Mouse (Mus musculus) mouse trophoblast stem cell (cell line): ENCODE data around the gene Gabrb2.

Experiments
- in situ Hi-C, 2 experiments: fragments of 300-500 bp; cut with MseI, MboI; formaldehyde crosslinking; loops; 2 replicates in 1 of 2; 3 replicates in 1 of 2; pipeline ENCODE4 v1.15.1; 2025

Gene Gabrb2

DNA sequence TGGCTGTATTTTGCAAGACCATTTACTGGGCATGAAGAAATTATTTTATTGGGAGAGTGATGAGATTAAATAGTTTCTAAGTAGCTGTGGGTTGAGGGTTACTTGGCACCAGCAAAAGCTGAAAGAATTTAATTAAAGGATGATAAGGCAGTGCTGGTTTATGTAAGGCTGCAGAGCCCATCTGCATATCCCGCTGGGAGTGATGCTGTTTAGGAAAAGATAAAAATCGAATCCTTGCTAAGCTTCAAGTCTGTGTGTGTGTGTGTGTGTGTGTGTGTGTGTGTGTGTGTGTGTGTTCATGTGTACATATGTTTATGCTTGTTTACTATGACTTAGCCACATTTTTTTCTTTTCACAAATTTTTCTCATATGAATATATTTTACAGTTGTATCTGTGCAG, 113.0 kb downstream of the Gabrb2 start:
- in situ Hi-C loops = no loop called here

DNA sequence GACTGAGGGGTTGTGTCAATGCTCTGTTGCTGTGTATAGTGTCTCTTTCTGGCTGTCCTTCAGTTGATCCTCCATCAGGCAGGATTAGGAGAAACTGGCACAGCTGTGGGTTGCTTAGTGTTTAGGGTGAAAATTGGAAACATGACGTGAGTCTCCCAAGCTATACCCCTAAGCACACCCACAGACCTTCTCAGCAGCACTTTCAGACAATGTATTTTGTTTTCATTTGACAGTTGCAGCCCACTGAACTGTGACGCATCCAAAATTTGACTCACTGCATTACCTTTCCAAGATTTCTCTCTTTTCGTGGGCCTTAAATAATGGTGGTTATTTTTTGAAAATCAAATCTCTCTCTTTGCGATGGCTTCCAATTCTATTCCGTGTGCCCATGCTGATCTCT, 115.7 kb downstream of the Gabrb2 start:
- in situ Hi-C loops = no loop called here

DNA sequence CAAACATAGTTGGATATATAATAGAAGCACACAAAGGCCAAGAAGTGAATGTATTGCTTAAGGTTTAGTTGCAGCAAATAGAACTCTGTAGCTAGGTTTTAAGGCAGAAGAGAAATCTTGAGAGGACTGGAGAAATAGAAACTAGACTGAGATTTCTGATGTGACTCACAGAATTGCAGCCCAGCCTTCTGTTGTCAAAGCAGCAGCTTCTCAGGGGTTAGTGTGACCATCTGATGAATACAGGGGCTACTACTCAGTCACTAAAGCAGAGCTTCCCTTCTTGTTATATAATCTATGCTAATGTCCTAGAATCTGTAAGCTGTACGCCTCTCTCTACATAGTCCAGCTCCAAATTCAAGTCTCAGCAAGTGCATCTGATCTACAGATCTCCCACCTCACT, 116.3 kb downstream of the Gabrb2 start:
- in situ Hi-C loops = no loop called here

DNA sequence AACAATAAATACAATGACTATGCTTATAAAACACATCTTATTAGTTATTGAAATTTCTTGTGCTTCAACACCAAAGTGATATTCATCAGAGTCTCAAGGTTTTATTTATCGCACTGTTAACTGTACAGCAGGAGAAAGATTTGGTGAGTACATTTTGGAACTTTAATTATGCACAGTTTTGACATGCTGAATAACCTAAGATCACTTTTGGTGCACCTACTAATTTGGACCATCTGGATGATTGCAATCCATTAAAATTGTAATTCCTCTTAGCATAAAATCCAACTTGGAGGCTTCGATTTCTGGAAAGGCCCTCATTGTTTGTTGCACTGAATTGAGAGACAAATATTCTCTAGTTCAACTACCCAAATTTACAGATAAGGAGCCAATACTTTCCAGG, 123.3 kb downstream of the Gabrb2 start:
- in situ Hi-C loops = no loop called here

DNA sequence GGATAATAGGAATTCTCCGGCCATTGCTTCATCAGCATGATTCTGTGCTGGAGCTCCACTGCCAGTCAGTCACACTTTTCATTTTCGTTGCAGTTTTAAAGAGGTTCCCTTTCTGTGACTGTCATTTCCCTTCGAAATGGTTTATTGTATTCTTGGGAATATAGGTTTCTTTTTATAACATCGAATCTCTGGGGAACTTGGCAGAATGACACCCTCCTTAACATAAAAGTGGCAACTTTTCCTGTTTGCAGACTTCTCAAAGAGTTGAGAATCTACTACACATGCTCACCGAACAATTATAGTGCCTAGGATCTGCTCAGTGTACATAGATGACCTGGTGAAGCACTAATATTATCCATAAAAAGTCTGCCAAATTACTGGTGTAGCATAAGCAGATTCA, 146.5 kb downstream of the Gabrb2 start:
- in situ Hi-C loops = no loop called here

DNA sequence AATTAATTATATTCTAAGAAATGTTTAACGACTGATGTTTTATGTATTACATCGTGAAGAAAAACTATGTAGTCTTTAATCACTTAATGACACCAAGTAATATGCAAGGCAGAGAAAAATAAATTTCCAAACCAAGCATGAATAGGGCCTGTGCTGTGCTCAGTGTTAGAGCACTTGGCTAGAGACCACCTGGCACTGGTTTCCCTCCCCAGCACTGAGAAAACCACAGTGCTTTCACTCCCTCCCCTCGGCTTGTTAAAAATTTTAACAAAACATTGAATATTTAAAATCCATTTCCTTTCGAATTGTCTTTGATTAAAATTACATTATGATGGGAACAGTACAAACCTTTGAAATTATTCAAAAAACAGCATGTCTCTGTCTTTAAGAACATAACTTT, 151.9 kb downstream of the Gabrb2 start:
- in situ Hi-C loops = no loop called here

DNA sequence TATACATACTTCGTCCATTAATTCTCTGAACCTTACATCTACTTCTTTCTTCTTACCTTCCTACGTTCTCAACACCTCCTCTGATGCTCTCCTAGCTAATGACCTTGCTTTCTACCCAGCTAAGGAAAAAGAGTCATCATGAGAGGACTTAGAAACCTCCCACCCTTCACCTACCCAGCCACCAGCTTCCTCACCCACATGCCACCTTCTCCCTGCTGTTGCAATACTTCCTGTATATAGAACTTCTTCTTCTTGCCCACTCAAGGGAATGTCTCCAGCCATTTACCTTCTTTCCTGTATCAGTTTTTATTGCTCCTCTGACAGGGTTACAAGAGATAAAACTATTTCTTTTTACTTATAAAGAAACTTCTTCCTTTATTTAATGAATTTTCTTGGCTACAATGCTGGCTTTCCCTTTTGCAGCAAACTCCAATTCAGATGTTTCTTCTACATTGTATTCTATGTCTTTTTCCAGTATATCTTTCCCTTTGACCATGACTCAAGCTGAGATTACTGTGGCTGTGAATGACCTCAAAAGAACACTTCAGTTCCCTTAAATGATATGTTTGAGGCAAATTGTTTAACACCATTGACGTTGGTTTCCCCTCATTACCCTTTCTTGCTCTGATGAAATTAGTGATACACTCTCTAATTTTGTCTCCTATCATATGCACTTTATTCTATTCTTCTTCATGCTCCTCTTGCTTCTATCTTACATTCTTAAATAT, 155.8 kb downstream of the Gabrb2 start:
- in situ Hi-C loops = no loop called here

DNA sequence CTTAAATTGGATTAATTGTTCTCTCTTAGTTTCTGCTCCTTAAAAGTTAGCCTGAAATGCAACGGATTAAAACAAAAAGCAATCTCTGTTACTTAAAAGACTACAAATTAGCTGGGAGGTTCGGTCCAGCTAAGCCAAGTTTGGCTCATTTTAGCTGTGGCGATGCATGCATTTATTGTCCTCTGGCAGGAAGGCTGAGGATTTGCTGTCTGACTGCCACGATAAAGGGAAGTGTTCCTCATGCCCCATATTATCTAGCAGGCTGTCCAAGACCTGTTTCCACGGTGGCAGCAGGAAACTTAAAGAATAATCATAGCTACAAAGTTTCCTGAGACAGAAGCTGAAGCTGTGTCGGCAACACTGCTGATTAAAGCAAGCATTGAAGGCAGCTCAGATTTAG, 160.2 kb downstream of the Gabrb2 start:
- in situ Hi-C loops = no loop called here

DNA sequence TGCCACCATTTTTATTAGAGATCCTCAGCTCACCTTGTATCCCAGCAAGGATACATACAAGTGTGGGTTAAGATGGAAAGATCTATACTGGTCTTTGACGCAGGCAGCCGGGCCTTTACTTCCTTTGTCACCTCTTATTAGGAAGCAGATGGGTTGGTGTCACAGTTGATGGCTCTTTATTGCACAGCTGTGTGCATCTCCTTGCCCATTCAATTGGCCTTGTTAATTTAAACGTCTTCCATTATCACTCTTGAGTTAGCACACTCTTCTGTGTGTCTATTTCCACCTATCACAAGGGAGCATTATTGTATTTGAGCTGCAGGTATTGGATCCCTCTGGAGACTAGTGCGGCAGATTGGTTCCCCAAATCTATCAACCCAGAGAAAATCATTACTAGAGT, 161.6 kb downstream of the Gabrb2 start:
- in situ Hi-C loops = no loop called here

DNA sequence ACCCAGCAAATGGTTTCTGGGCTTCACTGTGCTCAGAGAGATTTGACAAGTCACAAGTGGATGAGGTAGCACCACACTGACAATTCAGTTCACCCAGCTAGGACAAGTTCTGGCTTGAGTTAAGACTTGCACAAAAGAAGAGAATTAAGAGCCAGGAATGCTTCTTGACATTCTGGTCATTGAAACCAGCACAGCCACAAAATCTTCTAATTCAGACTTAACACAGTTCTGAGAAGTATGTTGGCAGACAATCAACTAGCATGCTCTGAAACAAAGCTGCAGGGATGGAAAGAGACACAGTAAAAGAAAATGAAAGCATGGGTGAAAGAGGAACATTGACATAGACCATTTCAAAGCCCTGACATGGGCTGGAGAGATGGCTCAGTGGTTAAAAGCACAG, 162.2 kb downstream of the Gabrb2 start:
- in situ Hi-C loops = no loop called here

DNA sequence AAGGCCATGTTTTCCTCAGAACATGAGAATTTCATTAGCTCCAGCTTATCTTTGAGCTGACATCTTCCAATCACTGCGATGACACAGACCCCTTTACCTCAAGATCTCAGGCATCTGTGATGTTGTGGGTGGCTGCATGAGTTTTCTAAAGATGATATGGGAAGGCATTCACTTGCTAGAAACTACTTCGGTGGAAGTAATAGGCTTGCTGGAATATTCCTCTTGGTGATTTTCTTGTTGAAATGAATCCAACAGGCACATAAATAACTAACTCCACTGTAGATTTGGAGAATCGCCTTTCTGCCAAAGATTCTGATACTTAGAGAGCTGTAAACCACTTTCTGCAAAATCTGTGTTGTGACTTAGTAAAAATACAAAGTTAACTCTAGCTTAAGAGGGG, 172.9 kb downstream of the Gabrb2 start:
- in situ Hi-C loops = no loop called here

DNA sequence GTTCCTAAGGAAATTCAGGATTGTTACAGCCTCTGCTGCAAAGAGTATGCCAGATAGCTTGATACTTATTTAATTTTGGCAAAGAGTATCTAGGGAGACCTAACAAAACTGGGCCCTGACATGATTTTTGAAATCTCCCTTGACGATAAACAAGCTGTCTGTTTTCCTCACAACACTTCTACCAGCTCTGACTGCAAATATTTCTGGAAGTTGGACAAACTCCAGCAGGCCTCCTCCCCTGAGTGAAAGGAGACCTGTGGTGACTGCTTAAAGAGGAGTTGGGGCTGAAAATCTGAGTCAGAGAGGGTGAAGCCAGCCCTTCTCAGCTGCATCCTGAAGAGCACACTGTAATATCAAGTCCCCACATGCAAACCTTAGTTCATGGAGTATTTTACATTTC, 186.7 kb downstream of the Gabrb2 start:
- in situ Hi-C loops = no loop called here

DNA sequence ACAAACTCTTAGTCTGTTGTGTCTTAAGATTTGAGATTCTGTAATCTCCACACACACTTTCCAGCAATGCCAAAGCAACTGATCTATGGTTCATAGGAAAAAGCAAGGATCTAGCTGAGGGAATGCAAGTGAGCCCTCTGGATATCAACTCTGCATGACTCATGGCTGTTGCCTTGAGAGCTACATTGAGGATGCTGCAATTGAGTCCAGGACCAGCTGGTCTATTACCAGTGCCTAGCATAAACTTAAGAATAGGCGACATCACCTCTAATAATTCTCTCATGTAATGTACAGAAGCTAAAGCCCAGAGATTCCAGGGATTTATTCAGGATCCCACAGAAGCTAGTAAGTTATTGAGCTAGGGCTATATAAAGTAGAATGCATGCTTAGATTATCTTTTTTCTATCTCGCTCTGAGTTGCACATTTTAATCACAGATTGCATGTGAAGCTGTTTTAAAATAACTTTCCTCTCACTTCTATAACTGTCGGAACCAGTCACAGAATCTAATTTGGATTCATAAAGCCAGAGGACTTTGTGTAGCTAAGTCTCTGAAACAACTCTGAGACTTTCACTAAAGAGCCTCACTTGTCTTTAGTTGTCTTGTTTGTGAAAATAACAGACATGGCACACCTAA, 189.7 kb downstream of the Gabrb2 start:
- in situ Hi-C loops = no loop called here

DNA sequence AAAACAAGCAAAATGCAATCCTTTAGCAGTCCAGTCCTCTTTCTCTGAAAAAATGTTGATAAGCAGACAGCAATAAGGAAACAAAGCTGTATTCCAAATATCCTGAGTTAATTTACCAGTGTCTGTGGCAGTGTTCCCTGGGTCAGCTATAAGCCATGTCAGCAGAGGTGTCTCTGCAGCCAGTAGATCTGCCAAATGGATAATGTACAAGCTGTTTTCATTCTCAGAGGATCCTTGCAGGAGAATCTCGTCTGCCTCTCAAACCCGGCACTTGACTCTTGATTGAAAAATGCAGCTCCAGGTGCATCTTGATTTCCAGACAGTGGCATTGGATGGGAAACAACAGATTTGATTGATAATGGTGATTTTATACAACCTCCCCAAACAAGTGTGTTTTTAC, 198.6 kb downstream of the Gabrb2 start:
- in situ Hi-C loops = no loop called here

DNA sequence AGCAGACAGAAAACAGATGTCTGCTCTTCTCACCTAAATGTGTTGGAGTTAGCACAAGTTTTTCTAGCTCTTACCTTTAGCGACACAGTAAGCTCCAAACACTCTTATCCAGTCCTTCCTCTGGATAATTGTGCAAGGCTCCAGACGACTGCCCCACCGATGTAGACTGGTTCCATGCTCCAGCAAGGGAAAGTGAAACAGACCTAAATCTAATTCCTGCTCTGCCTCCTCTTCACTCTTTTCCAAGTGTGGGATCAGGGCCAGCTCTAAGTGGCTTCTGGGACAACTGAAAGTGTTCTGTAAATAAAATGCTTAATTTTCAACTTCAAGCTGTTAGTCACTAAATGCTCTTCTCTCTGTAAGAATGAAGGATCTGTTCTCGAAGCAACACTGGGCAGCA, 201.6 kb downstream of the Gabrb2 start:
- in situ Hi-C loops = no loop called here

DNA sequence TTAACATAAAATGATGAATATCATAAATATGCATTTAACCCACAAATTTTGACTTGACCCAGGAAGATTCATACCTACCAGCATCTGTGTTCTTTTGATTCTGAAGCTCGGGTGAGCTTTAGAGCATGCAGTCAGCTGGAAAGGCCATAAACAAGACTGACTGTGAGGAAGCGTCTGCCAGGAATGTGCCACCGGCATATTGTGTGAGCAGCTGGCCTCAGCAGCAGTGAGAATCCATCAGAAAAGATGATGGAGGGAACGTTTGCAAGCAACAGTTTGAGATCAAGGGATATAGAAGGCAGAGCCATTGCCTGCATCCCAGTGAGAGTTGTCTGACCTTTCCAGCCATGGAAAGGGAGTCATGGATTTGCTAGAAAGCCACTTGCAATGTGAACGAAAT, 230.6 kb downstream of the Gabrb2 start:
- in situ Hi-C loops = no loop called here

DNA sequence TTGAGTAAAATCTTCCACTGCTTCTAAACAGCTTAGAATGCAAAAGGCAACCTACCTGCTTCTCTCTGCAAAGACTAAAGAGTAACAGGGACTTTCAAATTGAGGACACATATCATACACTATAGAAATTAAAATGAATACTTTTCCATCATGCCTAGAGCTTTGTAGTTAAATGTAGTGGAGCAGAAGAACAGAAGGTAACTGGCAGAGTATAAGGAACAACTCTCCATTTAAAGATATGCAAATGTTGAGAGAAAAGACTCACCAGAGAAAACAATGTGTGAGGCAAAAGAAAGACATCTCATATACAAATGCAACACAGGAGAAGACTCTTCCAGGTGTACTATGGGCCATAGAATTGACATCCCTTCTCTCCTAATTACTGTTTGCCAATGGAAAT, 232.0 kb downstream of the Gabrb2 start:
- in situ Hi-C loops = no loop called here

DNA sequence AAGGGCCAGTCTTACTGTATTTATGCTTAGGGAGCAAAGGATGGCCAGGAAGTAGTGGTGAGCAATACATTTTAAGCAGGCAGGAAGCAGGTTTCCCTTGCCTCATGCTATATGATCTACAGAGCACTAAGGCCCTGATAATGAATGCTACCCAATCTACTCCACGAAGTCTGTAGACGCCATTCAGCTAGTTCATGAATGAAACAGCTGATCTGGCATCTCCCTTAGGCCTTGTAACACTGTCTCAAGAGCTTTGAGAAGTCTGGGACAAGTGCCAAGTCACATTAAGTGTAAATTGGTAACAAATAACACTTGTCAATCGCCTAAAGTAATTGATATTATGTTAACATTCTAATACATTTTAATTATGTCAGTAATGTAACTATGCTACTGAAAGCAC, 234.6 kb downstream of the Gabrb2 start:
- in situ Hi-C loops = no loop called here

DNA sequence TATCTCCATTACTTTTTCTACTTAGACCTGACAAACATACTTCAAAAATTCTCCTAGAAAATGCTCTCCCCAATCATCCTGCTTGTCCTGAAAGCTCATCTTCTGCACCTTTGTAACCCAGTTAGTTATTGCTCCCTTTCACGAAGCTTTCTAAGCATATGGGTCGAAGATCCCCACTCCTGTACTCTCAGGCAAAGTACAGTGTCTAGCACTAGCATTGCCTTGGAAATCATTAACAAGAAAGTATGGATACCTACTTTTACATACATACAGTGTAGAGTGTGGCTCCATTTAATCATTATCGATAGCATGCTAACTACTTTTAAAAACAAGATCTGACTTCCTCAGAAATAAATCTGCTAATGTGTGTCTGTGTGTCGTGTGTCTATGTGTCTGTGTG, 249.1 kb downstream of the Gabrb2 start:
- in situ Hi-C loops = no loop called here
